8 mouse cellular contexts compared by ENCODE assay signal in genomic region chr5:121836692-121837415, GRCm38 (mm10). TPM values are rescaled to one million over a fixed set of nuclear protein-coding genes. Genes with fewer than 3 reads are reported as not detected.
DNase-seq lines count a peak whose midpoint lies in the region; ATAC-seq and TF ChIP-seq lines count a peak whose summit lies in the region.

No protein-coding gene starts in this region.

- peak overlapping the region; percentile 89 for H3K4me3 ChIP-seq in cerebellum, adult 2 months (replicated peaks; ENCODE audit: insufficient read depth, low read depth, low read length)
- H3K4me3 ChIP-seq in forebrain, postnatal 0 days (ENCODE audit: low read depth, low read length): peak overlapping the region; percentile 80
- H3K4me3 ChIP-seq in lung, postnatal 0 days (ENCODE audit: low read depth, low read length): peak overlapping the region; percentile 86

- H3K36me3 ChIP-seq in forebrain, postnatal 0 days (ENCODE audit: insufficient read depth): no peaks in the 10 kb centered on the region
- H3K36me3 ChIP-seq in lung, postnatal 0 days (ENCODE audit: insufficient read depth, low read length): no peaks in the 10 kb centered on the region

- no peaks in the 10 kb centered on the region for H3K9me3 ChIP-seq in forebrain, postnatal 0 days (ENCODE audit: low read length)
- H3K9me3 ChIP-seq in lung, postnatal 0 days (ENCODE audit: low read length): no peaks in the 10 kb centered on the region

- H3K27me3 ChIP-seq in cerebellum, adult 2 months (ENCODE audit: control insufficient read depth, insufficient read depth, low read length): no peaks in the 10 kb centered on the region
- H3K27me3 ChIP-seq in forebrain, postnatal 0 days (ENCODE audit: insufficient read depth, low read length): no peaks in the 10 kb centered on the region; the same call in 1 of the 2 replicates
- no peaks in the 10 kb centered on the region for H3K27me3 ChIP-seq in lung, postnatal 0 days (replicated peaks; ENCODE audit: insufficient read depth, low read length)

- under 1% methylated on average over 76 of the region's 77 CpGs for WGBS in cerebellum, adult 2 months
- 1% methylated on average over 63 of the region's 77 CpGs for WGBS in forebrain, postnatal 0 days
- 0% methylated on average over 39 of the region's 77 CpGs for WGBS in lung, postnatal 0 days

- TF ChIP-seq CTCF in cerebellum, adult 2 months (IDR thresholded peaks at IDR 0.05; ENCODE audit: borderline replicate concordance, insufficient read depth, low read depth, low read length): no peak
- TF ChIP-seq CTCF in forebrain, postnatal 0 days (IDR thresholded peaks at IDR 0.05; ENCODE audit: low read depth): no peak
- TF ChIP-seq CTCF in lung, postnatal 0 days (IDR thresholded peaks at IDR 0.05): peak; percentile 13; the same call in 1 of the 2 replicates

- peak overlapping the region; percentile 69 for H3K9ac ChIP-seq in forebrain, postnatal 0 days
- H3K9ac ChIP-seq in lung, postnatal 0 days (replicated peaks; ENCODE audit: low read depth): peak overlapping the region; percentile 76

- peak overlapping the region; percentile 73 for H3K27ac ChIP-seq in cerebellum, adult 2 months (ENCODE audit: insufficient read depth, low read length)
- H3K27ac ChIP-seq in forebrain, postnatal 0 days (ENCODE audit: low read depth, low read length): peak overlapping the region; percentile 50; the same call in 1 of the 2 replicates
- peak overlapping the region; percentile 93 for H3K27ac ChIP-seq in lung, postnatal 0 days (ENCODE audit: low read length)

- DNase-seq in MEL-GATA-1-ER (ENCODE audit: extremely low read depth, low read depth): peak; percentile 74
- peak; percentile 81 to 82 for DNase-seq in cerebellum, adult 2 months
- peak; percentile 87 for DNase-seq in forebrain, postnatal 0 days
- peak; percentile 94 for DNase-seq in heart, postnatal 4 days
- peak; percentile 79 to 85 for DNase-seq in layer of hippocampus, postnatal 10 days (ENCODE audit: low spot score in 2 of 2)
- peak; percentile 98 for DNase-seq in lung, postnatal 0 days (ENCODE audit: low spot score)
- peak; percentile 71 for DNase-seq in ovary, postnatal 10 days (ENCODE audit: low spot score)
- peak; percentile 93 for DNase-seq in thymus, postnatal 0 days (ENCODE audit: low spot score)

- ATAC-seq in forebrain, postnatal 0 days: peak; percentile 72
- peak; percentile 84 for ATAC-seq in lung, postnatal 0 days

- H3K4me1 ChIP-seq in cerebellum, adult 2 months (ENCODE audit: control insufficient read depth, insufficient read depth, low read length): peaks cover 14% of the 10 kb centered on the region
- peaks cover 17% of the 10 kb centered on the region for H3K4me1 ChIP-seq in forebrain, postnatal 0 days (ENCODE audit: insufficient read depth)
- peaks cover 31% of the 10 kb centered on the region for H3K4me1 ChIP-seq in lung, postnatal 0 days (ENCODE audit: insufficient read depth, low read depth, low read length)

- peak; percentile 68 for TF ChIP-seq POLR2A in cerebellum, adult 2 months (IDR thresholded peaks at IDR 0.05; ENCODE audit: borderline replicate concordance, insufficient read depth, low read length)

- TF ChIP-seq EP300 in lung, postnatal 0 days (IDR thresholded peaks at IDR 0.05): no peak

- peak overlapping the region; percentile 95 for H3K4me2 ChIP-seq in forebrain, postnatal 0 days (ENCODE audit: low read depth)
- H3K4me2 ChIP-seq in lung, postnatal 0 days (replicated peaks; ENCODE audit: low read depth, low read length): peak overlapping the region; percentile 67

RNA-seq across cellular contexts. Expression of gene Sh2b3, which starts 0.6 kb away (rescaled TPM):
- 30.8 and 31.7 TPM in 2 replicates for polyA plus RNA-seq in cerebellum, adult 2 months (2012; rRNA removed)
- total RNA-seq in forebrain, postnatal 0 days (2014; rRNA removed): 11.7 and 14.1 TPM in 2 replicates
- 4.6 and 6.2 TPM in 2 replicates for polyA plus RNA-seq in forebrain, postnatal 0 days (2015; fragmentation: Nextera tagmentation; extraction: Ambion mirVana)
- total RNA-seq in heart, postnatal 4 days (2021): 10 to 100 TPM; 36.7 to 39.2 TPM
- 10 to 100 TPM; 16.5 to 16.7 TPM for total RNA-seq in layer of hippocampus, postnatal 10 days (2021)
- 24.4 and 26.2 TPM in 2 replicates for polyA plus RNA-seq in lung, postnatal 0 days (2015; fragmentation: Nextera tagmentation; extraction: Ambion mirVana)
- polyA plus RNA-seq in thymus, postnatal 0 days (2015; fragmentation: Nextera tagmentation; extraction: Ambion mirVana): 13.1 and 13.9 TPM in 2 replicates

RNA-seq across cellular contexts. Expression of gene Pheta1, which starts 11.9 kb away (rescaled TPM):
- 17.6 and 19.0 TPM in 2 replicates for polyA plus RNA-seq in cerebellum, adult 2 months (2012; rRNA removed)
- 49.7 and 51.5 TPM in 2 replicates for total RNA-seq in forebrain, postnatal 0 days (2014; rRNA removed)
- polyA plus RNA-seq in forebrain, postnatal 0 days (2015; fragmentation: Nextera tagmentation; extraction: Ambion mirVana): 36.3 and 38.7 TPM in 2 replicates
- total RNA-seq in heart, postnatal 4 days (2021): 10 to 100 TPM in 1 of 2 experiments, 1 to 10 TPM in 1; 9.3 to 10.9 TPM
- total RNA-seq in layer of hippocampus, postnatal 10 days (2021): 10 to 100 TPM; 12.1 to 12.2 TPM
- polyA plus RNA-seq in lung, postnatal 0 days (2015; fragmentation: Nextera tagmentation; extraction: Ambion mirVana): 22.7 and 23.4 TPM in 2 replicates
- polyA plus RNA-seq in thymus, postnatal 0 days (2015; fragmentation: Nextera tagmentation; extraction: Ambion mirVana): 14.0 and 15.2 TPM in 2 replicates

Comparison
In these comparisons a context has a peak if more than half of its experiments do, and no peak if none do; other contexts are left out.
1. Peak in every context shown above with its lines: DNase-seq, ATAC-seq, H3K4me3 ChIP-seq and H3K27ac ChIP-seq.